Mouse (Mus musculus): ENCODE data around the gene Gm6588. TPM values are rescaled to one million over a fixed set of nuclear protein-coding genes. Genes with fewer than 3 reads are reported as not detected.

Gm6588 gene
- polyA plus RNA-seq, 1 experiment: not detected

GRCm38 (mm10) chr5:112481946-112482410 is 32.8 kb downstream of the Gm6588 start:
- TF ChIP-seq CTCF (IDR thresholded peaks at IDR 0.05; ENCODE audit: control insufficient read depth, insufficient read depth, low read length): no peak
- no peak for TF ChIP-seq POLR2A (IDR thresholded peaks at IDR 0.05; ENCODE audit: borderline replicate concordance, control insufficient read depth, low read depth, low read length)
- Histone ChIP-seq H3K4me1 (ENCODE audit: control insufficient read depth, insufficient read depth, low read length) (no peaks in the 10 kb centered on the region; the same call in 1 of the 2 replicates), H3K27ac (ENCODE audit: control insufficient read depth, insufficient read depth, low read depth, low read length, poor library complexity) (no peak overlapping the region), H3K4me3 (replicated peaks; ENCODE audit: control insufficient read depth, low read depth, low read length) (no peak overlapping the region)
- WGBS: 17% methylated on average over 19 of the region's 19 CpGs

- Histone ChIP-seq H3K4me1 (ENCODE audit: control insufficient read depth, insufficient read depth, low read length) (no peaks in the 10 kb centered on the region; the same call in 1 of the 2 replicates), H3K4me3 (replicated peaks; ENCODE audit: control insufficient read depth, low read depth, low read length) (no peak overlapping the region), H3K27ac (ENCODE audit: control insufficient read depth, insufficient read depth, low read depth, low read length, poor library complexity) (no peak overlapping the region)
- 48% methylated on average over 13 of the region's 13 CpGs for WGBS
- TF ChIP-seq POLR2A (IDR thresholded peaks at IDR 0.05; ENCODE audit: borderline replicate concordance, control insufficient read depth, low read depth, low read length): no peak
- TF ChIP-seq CTCF (IDR thresholded peaks at IDR 0.05; ENCODE audit: control insufficient read depth, insufficient read depth, low read length): no peak
These were observed 33.3 kb downstream of the Gm6588 start for GRCm38 (mm10) chr5:112482551-112482950.

- TF ChIP-seq POLR2A (IDR thresholded peaks at IDR 0.05; ENCODE audit: borderline replicate concordance, control insufficient read depth, low read depth, low read length) (no peak), CTCF (IDR thresholded peaks at IDR 0.05; ENCODE audit: control insufficient read depth, insufficient read depth, low read length) (no peak)
- Histone ChIP-seq H3K4me3 (replicated peaks; ENCODE audit: control insufficient read depth, low read depth, low read length) (no peak overlapping the region), H3K4me1 (ENCODE audit: control insufficient read depth, insufficient read depth, low read length) (no peaks in the 10 kb centered on the region; the same call in 1 of the 2 replicates), H3K27ac (ENCODE audit: control insufficient read depth, insufficient read depth, low read depth, low read length, poor library complexity) (no peak overlapping the region)
- 22% methylated on average over 8 of the region's 8 CpGs for WGBS
These were observed 33.8 kb downstream of the Gm6588 start for GRCm38 (mm10) chr5:112483030-112483429.

GRCm38 (mm10) chr5:112484924-112485715 is 35.9 kb downstream of the Gm6588 start:
- no peak overlapping the region for H3K4me3 ChIP-seq (replicated peaks; ENCODE audit: control insufficient read depth, low read depth, low read length)
- H3K4me1 ChIP-seq (ENCODE audit: control insufficient read depth, insufficient read depth, low read length): no peaks in the 10 kb centered on the region; the same call in 1 of the 2 replicates
- 55% methylated on average over 13 of the region's 13 CpGs for WGBS
- TF ChIP-seq CTCF (IDR thresholded peaks at IDR 0.05; ENCODE audit: control insufficient read depth, insufficient read depth, low read length): no peak
- no peak for TF ChIP-seq POLR2A (IDR thresholded peaks at IDR 0.05; ENCODE audit: borderline replicate concordance, control insufficient read depth, low read depth, low read length)
- H3K27ac ChIP-seq (ENCODE audit: control insufficient read depth, insufficient read depth, low read depth, low read length, poor library complexity): no peak overlapping the region

GRCm38 (mm10) chr5:112486415-112486814 is 37.2 kb downstream of the Gm6588 start:
- H3K27ac ChIP-seq (ENCODE audit: control insufficient read depth, insufficient read depth, low read depth, low read length, poor library complexity): no peak overlapping the region
- TF ChIP-seq CTCF (IDR thresholded peaks at IDR 0.05; ENCODE audit: control insufficient read depth, insufficient read depth, low read length) (no peak), POLR2A (IDR thresholded peaks at IDR 0.05; ENCODE audit: borderline replicate concordance, control insufficient read depth, low read depth, low read length) (no peak)
- no peak overlapping the region for H3K4me3 ChIP-seq (replicated peaks; ENCODE audit: control insufficient read depth, low read depth, low read length)
- 51% methylated on average over 5 of the region's 5 CpGs for WGBS
- H3K4me1 ChIP-seq (ENCODE audit: control insufficient read depth, insufficient read depth, low read length): no peaks in the 10 kb centered on the region; the same call in 1 of the 2 replicates

- WGBS: 89% methylated on average over 1 of the region's 1 CpGs
- Histone ChIP-seq H3K4me1 (ENCODE audit: control insufficient read depth, insufficient read depth, low read length) (no peaks in the 10 kb centered on the region; the same call in 1 of the 2 replicates), H3K4me3 (replicated peaks; ENCODE audit: control insufficient read depth, low read depth, low read length) (no peak overlapping the region), H3K27ac (ENCODE audit: control insufficient read depth, insufficient read depth, low read depth, low read length, poor library complexity) (no peak overlapping the region)
- TF ChIP-seq POLR2A (IDR thresholded peaks at IDR 0.05; ENCODE audit: borderline replicate concordance, control insufficient read depth, low read depth, low read length) (no peak), CTCF (IDR thresholded peaks at IDR 0.05; ENCODE audit: control insufficient read depth, insufficient read depth, low read length) (no peak)
These were observed 38.3 kb downstream of the Gm6588 start for GRCm38 (mm10) chr5:112487504-112487903.

- no peak for TF ChIP-seq POLR2A (IDR thresholded peaks at IDR 0.05; ENCODE audit: borderline replicate concordance, control insufficient read depth, low read depth, low read length)
- TF ChIP-seq CTCF (IDR thresholded peaks at IDR 0.05; ENCODE audit: control insufficient read depth, insufficient read depth, low read length): no peak
- 64% methylated on average over 8 of the region's 8 CpGs for WGBS
- Histone ChIP-seq H3K4me1 (ENCODE audit: control insufficient read depth, insufficient read depth, low read length) (no peaks in the 10 kb centered on the region; the same call in 1 of the 2 replicates), H3K4me3 (replicated peaks; ENCODE audit: control insufficient read depth, low read depth, low read length) (no peak overlapping the region), H3K27ac (ENCODE audit: control insufficient read depth, insufficient read depth, low read depth, low read length, poor library complexity) (no peak overlapping the region)
These were observed 39.0 kb downstream of the Gm6588 start for GRCm38 (mm10) chr5:112488101-112488776.

- 52% methylated on average over 11 of the region's 11 CpGs for WGBS
These were observed 42.3 kb downstream of the Gm6588 start for GRCm38 (mm10) chr5:112491489-112491888.

More at GRCm38 (mm10) chr5:112491489-112491888, 42.3 kb downstream of the Gm6588 start:
- TF ChIP-seq POLR2A (IDR thresholded peaks at IDR 0.05; ENCODE audit: borderline replicate concordance, control insufficient read depth, low read depth, low read length) (no peak), CTCF (IDR thresholded peaks at IDR 0.05; ENCODE audit: control insufficient read depth, insufficient read depth, low read length) (no peak)
- Histone ChIP-seq H3K4me1 (ENCODE audit: control insufficient read depth, insufficient read depth, low read length) (no peaks in the 10 kb centered on the region; the same call in 1 of the 2 replicates), H3K4me3 (replicated peaks; ENCODE audit: control insufficient read depth, low read depth, low read length) (no peak overlapping the region), H3K27ac (ENCODE audit: control insufficient read depth, insufficient read depth, low read depth, low read length, poor library complexity) (no peak overlapping the region)

All from bone marrow, adult 2 months (tissue).